Mouse (Mus musculus) T-helper 1 cell (primary cell): Measurements from ENCODE around the gene Tulp2.

Source experiments
- in situ Hi-C: fragments of 300-600 bp; cut with MboI, MseI; formaldehyde crosslinking; loops from one replicate; pipeline ENCODE4 v1.15.1; 2025; ENCODE audit warnings: high pct_unique_total_duplicates

Tulp2 gene

GRCm38 (mm10) chr7:45481374-45481927 lies at the start of gene Tulp2:
TSS of gene Tulp2 (plus strand) at chr7:45481877.
- in situ Hi-C loops: no loop called here

GRCm38 (mm10) chr7:45433835-45434202 lies 47.9 kb upstream of the Tulp2 start:
- in situ Hi-C loops: no loop called here

- in situ Hi-C loops: no loop called here
Measured at GRCm38 (mm10) chr7:45434203-45435015, 47.3 kb upstream of the Tulp2 start, which contains the start of gene Gys1. TSS of gene Gys1 (plus strand) at chr7:45434844.

GRCm38 (mm10) chr7:45435038-45435437 lies 46.6 kb upstream of the Tulp2 start:
- in situ Hi-C loops: no loop called here

GRCm38 (mm10) chr7:45436444-45436843 lies 45.2 kb upstream of the Tulp2 start:
- in situ Hi-C loops: no loop called here

GRCm38 (mm10) chr7:45437046-45437445 lies 44.6 kb upstream of the Tulp2 start:
- in situ Hi-C loops: no loop called here

- in situ Hi-C loops: no loop called here
Measured at GRCm38 (mm10) chr7:45437521-45438276, 44.0 kb upstream of the Tulp2 start, which contains the start of gene Ruvbl2. TSS of gene Ruvbl2 (minus strand) at chr7:45438096.

- in situ Hi-C loops: no loop called here
Measured at GRCm38 (mm10) chr7:45443526-45444420, 37.9 kb upstream of the Tulp2 start.

GRCm38 (mm10) chr7:45446589-45446988 lies 35.1 kb upstream of the Tulp2 start:
- in situ Hi-C loops: no loop called here

- in situ Hi-C loops: no loop called here
Measured at GRCm38 (mm10) chr7:45447325-45447990, 34.2 kb upstream of the Tulp2 start.

GRCm38 (mm10) chr7:45449974-45450373 lies 31.7 kb upstream of the Tulp2 start:
- in situ Hi-C loops: no loop called here

- in situ Hi-C loops: no loop called here
Measured at GRCm38 (mm10) chr7:45451344-45451982, 30.2 kb upstream of the Tulp2 start.

- in situ Hi-C loops: no loop called here
Measured at GRCm38 (mm10) chr7:45454971-45455370, 26.7 kb upstream of the Tulp2 start.

- in situ Hi-C loops: no loop called here
Measured at GRCm38 (mm10) chr7:45455932-45456696, 25.6 kb upstream of the Tulp2 start.

- in situ Hi-C loops: no loop called here
Measured at GRCm38 (mm10) chr7:45456721-45457203, 24.9 kb upstream of the Tulp2 start.

- in situ Hi-C loops: no loop called here
Measured at GRCm38 (mm10) chr7:45457204-45458060, 24.2 kb upstream of the Tulp2 start.

- in situ Hi-C loops: no loop called here
Measured at GRCm38 (mm10) chr7:45458748-45459563, 22.7 kb upstream of the Tulp2 start.
